Mouse (Mus musculus) bone marrow macrophage, adult 2 months (primary cell): Measurements from ENCODE around the gene Hypk. TPM values are rescaled to one million over a fixed set of nuclear protein-coding genes. Genes with fewer than 3 reads are reported as not detected.

ENCODE experiments used
- H3K27ac ChIP-seq: 2 replicates; pipeline ENCODE4 v1.5.1; 2012; ENCODE audit warnings: low read depth, low read length; ENCODE audit not compliant: insufficient read depth
- H3K4me1 ChIP-seq: 2 replicates; pipeline ENCODE4 v1.6.1; 2012; ENCODE audit warnings: low read length; ENCODE audit not compliant: control insufficient read depth, insufficient read depth
- H3K4me3 ChIP-seq: 2 replicates; pipeline ENCODE4 v1.5.1; 2012; ENCODE audit warnings: mild to moderate bottlenecking, low read length, moderate library complexity; ENCODE audit not compliant: insufficient read depth
- CTCF ChIP-seq: IDR thresholded peaks from 2 replicates; pipeline ENCODE4 v1.5.1; 2012; ENCODE audit warnings: low read depth, mild to moderate bottlenecking, low read length, moderate library complexity
- POLR2A ChIP-seq: IDR thresholded peaks from 2 replicates; pipeline ENCODE4 v1.6.1; 2012; ENCODE audit warnings: mild to moderate bottlenecking, low read depth, low read length, borderline replicate concordance
- polyA plus RNA-seq: library from polyadenylated mRNA; stranded (reverse); fragments of >200 nt; gene quantifications from 2 replicates; pipeline ENCODE4 v1.2.4, GENCODE M21; 2012; ENCODE audit not compliant: missing spikeins, insufficient read depth, insufficient read length

Gene Hypk
- polyA plus RNA-seq, 1 experiment = 44.7 TPM

GRCm38 (mm10) chr2:121418476-121418875 lies 34.6 kb upstream of the Hypk start:
- Histone ChIP-seq H3K27ac (no peak overlapping the region), H3K4me3 (no peak overlapping the region), H3K4me1 (peaks cover 20% of the 10 kb centered on the region)
- TF ChIP-seq CTCF (no peak), POLR2A (no peak)

GRCm38 (mm10) chr2:121423166-121423565 lies 29.9 kb upstream of the Hypk start:
- Histone ChIP-seq H3K4me1 (peaks cover 7% of the 10 kb centered on the region), H3K4me3 (no peak overlapping the region), H3K27ac (no peak overlapping the region)
- TF ChIP-seq POLR2A (no peak), CTCF (no peak)

GRCm38 (mm10) chr2:121425890-121426289 lies 27.2 kb upstream of the Hypk start:
- TF ChIP-seq CTCF = no peak
- no peak for TF ChIP-seq POLR2A

GRCm38 (mm10) chr2:121434854-121435253 lies 18.2 kb upstream of the Hypk start:
- H3K27ac ChIP-seq = no peak overlapping the region
- no peak overlapping the region for H3K4me3 ChIP-seq
- H3K4me1 ChIP-seq = no peaks in the 10 kb centered on the region
- TF ChIP-seq CTCF (no peak), POLR2A (no peak)

More at GRCm38 (mm10) chr2:121425890-121426289, 27.2 kb upstream of the Hypk start:
- Histone ChIP-seq H3K27ac (no peak overlapping the region), H3K4me1 (no peaks in the 10 kb centered on the region), H3K4me3 (no peak overlapping the region)

GRCm38 (mm10) chr2:121439746-121440145 lies 13.3 kb upstream of the Hypk start:
- Histone ChIP-seq H3K4me1 (peaks cover 8% of the 10 kb centered on the region), H3K4me3 (no peak overlapping the region), H3K27ac (no peak overlapping the region)
- TF ChIP-seq POLR2A (no peak), CTCF (no peak)

- Histone ChIP-seq H3K4me3 (no peak overlapping the region), H3K4me1 (peaks cover 8% of the 10 kb centered on the region), H3K27ac (no peak overlapping the region)
- TF ChIP-seq POLR2A (no peak), CTCF (no peak)
Measured at GRCm38 (mm10) chr2:121440834-121441605, 12.1 kb upstream of the Hypk start.

GRCm38 (mm10) chr2:121441800-121442199 lies 11.3 kb upstream of the Hypk start:
- peak overlapping the region; percentile 43; the same call in 1 of the 2 replicates for H3K4me3 ChIP-seq
- H3K27ac ChIP-seq = no peak overlapping the region
- TF ChIP-seq POLR2A = no peak
- TF ChIP-seq CTCF = no peak
- H3K4me1 ChIP-seq = peaks cover 15% of the 10 kb centered on the region

- H3K27ac ChIP-seq = no peak overlapping the region
- peak overlapping the region; percentile 43 for H3K4me3 ChIP-seq
- TF ChIP-seq CTCF = no peak
- no peak for TF ChIP-seq POLR2A
- H3K4me1 ChIP-seq = peaks cover 17% of the 10 kb centered on the region
Measured at GRCm38 (mm10) chr2:121442259-121443067, 10.6 kb upstream of the Hypk start.

- peak overlapping the region; percentile 43 for H3K4me3 ChIP-seq
- peaks cover 22% of the 10 kb centered on the region for H3K4me1 ChIP-seq
- H3K27ac ChIP-seq = no peak overlapping the region
- TF ChIP-seq CTCF (no peak), POLR2A (no peak)
Measured at GRCm38 (mm10) chr2:121443068-121443349, 10.1 kb upstream of the Hypk start.

- TF ChIP-seq CTCF (no peak), POLR2A (no peak)
- no peak within 1 kb of the TSS for H3K27ac ChIP-seq
- peaks cover 22% of the 10 kb centered on the region for H3K4me1 ChIP-seq
- H3K4me3 ChIP-seq = no peak within 1 kb of the TSS
Measured at GRCm38 (mm10) chr2:121444178-121444577, 8.9 kb upstream of the Hypk start, which contains the start of gene Ell3. Ell3 (minus strand) TSS chr2:121444278.
